Mouse (Mus musculus) heart, embryonic 11.5 days (tissue): ENCODE measurements at regions not wholly inside any gene's neighbourhood (a gene's known extent, or its start where the extent isn't known, plus 50 kb on each side); places are given as distances from the start of the nearest gene placed in this dataset.

Experiments
- ATAC-seq: fragments of 200-750 bp; cut with Nextera tagmentation; replicated peaks from 2 replicates; pipeline ENCODE4 v1.8.0; 2017; ENCODE audit warnings: moderate library complexity; ENCODE audit not compliant: insufficient number of reproducible peaks, low FRiP score, low TSS enrichment
- H3K27ac ChIP-seq: fragments of 300-500 bp; sonication (generic); 2 replicates; pipeline ENCODE4 v1.5.1; 2014; ENCODE audit warnings: mild to moderate bottlenecking, low read depth, low read length
- H3K27me3 ChIP-seq: fragments of 300-500 bp; sonication (generic); 2 replicates; pipeline ENCODE4 v1.6.1; 2014; ENCODE audit warnings: mild to moderate bottlenecking, low read length, mixed read lengths; ENCODE audit not compliant: control insufficient read depth, insufficient read depth
- H3K36me3 ChIP-seq: fragments of 300-500 bp; sonication (generic); 2 replicates; pipeline ENCODE4 v1.6.1; 2014; ENCODE audit warnings: mild to moderate bottlenecking, low read length, moderate library complexity, mixed read lengths; ENCODE audit not compliant: control insufficient read depth, insufficient read depth
- H3K4me1 ChIP-seq: fragments of 300-500 bp; sonication (generic); 2 replicates; pipeline ENCODE4 v1.6.1; 2014; ENCODE audit warnings: low read length; ENCODE audit not compliant: control insufficient read depth, insufficient read depth
- H3K4me2 ChIP-seq: fragments of 300-500 bp; sonication (generic); 2 replicates; pipeline ENCODE4 v1.6.1; 2014; ENCODE audit warnings: mild to moderate bottlenecking, moderate library complexity
- H3K4me3 ChIP-seq: fragments of 300-500 bp; sonication (generic); 2 replicates; pipeline ENCODE4 v1.5.1; 2014; ENCODE audit warnings: low read depth, low read length
- H3K9ac ChIP-seq: fragments of 300-500 bp; sonication (generic); 2 replicates; pipeline ENCODE4 v1.6.1; 2014; ENCODE audit warnings: mild to moderate bottlenecking, low read depth, low read length, moderate library complexity
- H3K9me3 ChIP-seq: fragments of 300-500 bp; sonication (generic); replicated peaks from 2 replicates; pipeline ENCODE4 v1.6.1; 2016; ENCODE audit warnings: low read length; ENCODE audit not compliant: control insufficient read depth
- WGBS: fragments of 180-500 bp; shearing (Covaris S2); extraction: QIAGEN DNeasy Blood & Tissue Kit; methylation state at CpG from one replicate; pipeline ENCODE4 v1.1.7; 2014; ENCODE audit not compliant: insufficient replicate concordance; 5-methylcytosine and 5-hydroxymethylcytosine counted together

DNA sequence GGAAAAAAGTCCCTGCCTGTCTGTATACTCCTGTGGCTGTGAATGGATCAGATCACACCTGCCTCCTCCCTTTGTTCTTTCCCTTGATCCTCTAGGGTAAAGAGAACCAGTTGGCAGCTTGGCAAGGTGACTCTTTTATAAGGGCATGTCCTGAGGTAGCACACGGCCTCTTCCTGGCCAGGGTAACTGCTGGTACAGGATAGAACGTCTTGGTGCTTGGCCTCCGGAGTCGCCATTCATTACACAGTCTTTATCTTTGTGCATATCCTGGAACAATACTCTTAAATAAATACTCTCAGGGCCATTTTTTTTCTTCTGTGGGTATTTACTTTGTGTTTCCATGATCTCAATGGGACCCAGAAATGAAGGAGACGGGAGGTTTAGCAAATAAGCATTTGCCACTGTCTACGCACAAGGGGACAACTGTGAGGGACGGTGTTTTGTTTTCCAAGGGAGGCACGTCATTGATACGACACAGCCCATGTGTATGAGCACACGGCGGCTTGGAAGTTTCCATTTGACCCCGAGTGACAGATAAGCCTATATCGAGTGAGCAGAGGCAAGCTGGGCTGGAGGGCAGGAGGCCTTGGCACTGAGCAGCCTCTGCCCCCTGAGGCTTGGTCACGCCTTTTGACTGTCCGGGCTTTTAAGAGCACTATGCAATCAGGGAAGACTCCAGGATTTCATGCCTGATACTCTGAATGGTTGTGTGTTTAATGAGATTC lies 151.1 kb downstream of the Irs2 start:
- Histone ChIP-seq H3K9me3 (no peaks in the 10 kb centered on the region), H3K9ac (no peak overlapping the region), H3K36me3 (no peaks in the 10 kb centered on the region), H3K4me3 (no peak overlapping the region), H3K4me1 (peaks cover 13% of the 10 kb centered on the region; the same call in 1 of the 2 replicates), H3K27ac (no peak overlapping the region), H3K27me3 (no peaks in the 10 kb centered on the region; the same call in 1 of the 2 replicates), H3K4me2 (no peak overlapping the region)
- 44% methylated on average over 15 of the region's 15 CpGs for WGBS
- ATAC-seq: peak; percentile 75

GRCm38 (mm10) chr8:10855696-10856095 lies 152.6 kb downstream of the Irs2 start:
- Histone ChIP-seq H3K9ac (no peak overlapping the region), H3K4me1 (peaks cover 13% of the 10 kb centered on the region; the same call in 1 of the 2 replicates), H3K27ac (no peak overlapping the region), H3K4me2 (no peak overlapping the region), H3K4me3 (no peak overlapping the region), H3K27me3 (no peaks in the 10 kb centered on the region), H3K9me3 (no peaks in the 10 kb centered on the region), H3K36me3 (no peaks in the 10 kb centered on the region)
- no peak for ATAC-seq
- WGBS: 67% methylated on average over 3 of the region's 3 CpGs

DNA sequence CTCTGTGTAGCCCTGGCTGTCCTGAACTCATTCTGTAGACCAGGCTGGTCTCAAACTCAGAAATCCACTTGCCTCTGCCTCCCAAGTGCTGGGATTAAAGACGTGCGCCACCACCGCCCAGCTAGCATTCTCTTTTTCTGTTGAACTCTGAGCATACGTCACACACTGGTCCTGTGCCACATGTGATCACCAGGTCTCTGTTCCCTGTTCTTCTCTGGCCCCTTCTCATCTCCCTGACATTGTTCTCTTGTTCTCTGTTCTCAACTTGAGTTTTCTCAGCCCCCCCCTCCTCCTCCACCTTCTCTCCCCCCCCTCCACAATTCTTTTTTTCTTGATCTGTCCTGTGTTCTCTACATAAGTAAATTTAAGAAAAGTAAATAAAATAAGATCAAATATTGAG lies 153.1 kb downstream of the Irs2 start:
- WGBS: 84% methylated on average over 4 of the region's 4 CpGs
- no peaks in the 10 kb centered on the region for H3K27me3 ChIP-seq
- ATAC-seq: no peak
- no peak overlapping the region for H3K4me3 ChIP-seq
- H3K27ac ChIP-seq: no peak overlapping the region
- peaks cover 13% of the 10 kb centered on the region; the same call in 1 of the 2 replicates for H3K4me1 ChIP-seq
- no peak overlapping the region for H3K4me2 ChIP-seq
- no peaks in the 10 kb centered on the region for H3K36me3 ChIP-seq
- no peaks in the 10 kb centered on the region for H3K9me3 ChIP-seq
- H3K9ac ChIP-seq: no peak overlapping the region

DNA sequence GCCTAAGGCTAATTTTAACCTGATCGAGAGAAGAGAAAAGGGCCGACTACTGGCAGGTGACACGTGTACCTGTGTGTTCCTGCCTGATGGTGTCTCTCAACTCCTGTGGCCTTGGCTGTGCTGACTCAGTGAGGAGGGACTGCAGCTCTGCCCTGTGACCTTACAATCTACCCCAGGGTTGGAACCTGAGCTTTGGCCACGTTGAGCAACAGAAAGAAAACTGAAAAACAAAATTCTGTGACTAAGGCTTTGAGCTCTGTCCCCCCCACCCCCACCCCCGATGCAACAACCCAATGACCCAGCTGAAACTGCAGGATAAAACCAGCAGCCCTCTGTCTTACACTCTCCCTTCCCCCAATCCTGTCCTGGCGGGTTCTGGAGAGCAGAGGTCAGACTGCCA lies 153.7 kb downstream of the Irs2 start:
- Histone ChIP-seq H3K4me2 (no peak overlapping the region), H3K27me3 (no peaks in the 10 kb centered on the region), H3K9ac (no peak overlapping the region), H3K36me3 (no peaks in the 10 kb centered on the region), H3K27ac (no peak overlapping the region), H3K9me3 (no peaks in the 10 kb centered on the region), H3K4me1 (peaks cover 13% of the 10 kb centered on the region; the same call in 1 of the 2 replicates), H3K4me3 (no peak overlapping the region)
- no peak for ATAC-seq
- WGBS: 39% methylated on average over 6 of the region's 6 CpGs

DNA sequence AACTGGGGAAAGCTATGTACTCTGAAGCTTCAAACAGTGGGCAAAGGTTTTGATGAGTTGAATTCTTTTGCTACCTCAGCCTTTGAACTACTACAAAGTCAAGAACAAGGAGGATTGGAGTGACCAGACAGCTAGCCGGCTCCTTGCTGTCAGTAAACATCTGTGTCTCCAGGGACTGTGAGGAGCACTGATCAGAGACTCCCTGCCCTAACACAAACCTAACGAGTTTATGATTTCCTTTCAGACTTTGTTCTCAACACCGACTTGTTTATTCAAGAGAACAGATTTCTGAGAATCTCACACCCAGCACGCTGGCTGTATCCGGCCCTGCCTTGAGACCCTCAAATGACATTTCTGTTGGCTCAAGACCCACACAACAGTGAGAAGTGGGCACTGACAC lies 154.4 kb downstream of the Irs2 start:
- H3K27ac ChIP-seq: no peak overlapping the region
- ATAC-seq: no peak
- 64% methylated on average over 5 of the region's 5 CpGs for WGBS

GRCm38 (mm10) chr8:10849916-10850315 lies 158.3 kb downstream of the Irs2 start:
- no peak for ATAC-seq
- no peaks in the 10 kb centered on the region for H3K27me3 ChIP-seq
- WGBS: 79% methylated on average over 7 of the region's 7 CpGs

More for the DNA sequence above, 154.4 kb downstream of the Irs2 start:
- Histone ChIP-seq H3K36me3 (no peaks in the 10 kb centered on the region), H3K9me3 (no peaks in the 10 kb centered on the region), H3K9ac (no peak overlapping the region), H3K4me2 (no peak overlapping the region), H3K27me3 (no peaks in the 10 kb centered on the region), H3K4me3 (no peak overlapping the region), H3K4me1 (peaks cover 13% of the 10 kb centered on the region; the same call in 1 of the 2 replicates)

GRCm38 (mm10) chr8:10845607-10846006 lies 162.7 kb downstream of the Irs2 start:
- H3K4me1 ChIP-seq: peaks cover 13% of the 10 kb centered on the region
- no peak for ATAC-seq
- H3K36me3 ChIP-seq: no peaks in the 10 kb centered on the region
- no peak overlapping the region for H3K9ac ChIP-seq
- WGBS: 5% methylated on average over 6 of the region's 6 CpGs
- no peak overlapping the region for H3K4me3 ChIP-seq
- no peak overlapping the region for H3K4me2 ChIP-seq
- H3K27me3 ChIP-seq: no peaks in the 10 kb centered on the region
- no peak overlapping the region for H3K27ac ChIP-seq
- H3K9me3 ChIP-seq: no peaks in the 10 kb centered on the region

More at GRCm38 (mm10) chr8:10849916-10850315, 158.3 kb downstream of the Irs2 start:
- H3K9me3 ChIP-seq: no peaks in the 10 kb centered on the region
- peaks cover 14% of the 10 kb centered on the region; the same call in 1 of the 2 replicates for H3K4me1 ChIP-seq
- no peak overlapping the region for H3K4me3 ChIP-seq
- no peak overlapping the region for H3K4me2 ChIP-seq
- H3K27ac ChIP-seq: no peak overlapping the region
- no peaks in the 10 kb centered on the region for H3K36me3 ChIP-seq
- no peak overlapping the region for H3K9ac ChIP-seq

- WGBS: 90% methylated on average over 12 of the region's 12 CpGs
- H3K4me3 ChIP-seq: no peak overlapping the region
- H3K9me3 ChIP-seq: no peaks in the 10 kb centered on the region
Observed at GRCm38 (mm10) chr8:10840853-10841531, 167.3 kb downstream of the Irs2 start.

More at GRCm38 (mm10) chr8:10840853-10841531, 167.3 kb downstream of the Irs2 start:
- Histone ChIP-seq H3K4me1 (peaks cover 13% of the 10 kb centered on the region), H3K36me3 (no peaks in the 10 kb centered on the region), H3K27ac (no peak overlapping the region), H3K9ac (no peak overlapping the region), H3K4me2 (no peak overlapping the region), H3K27me3 (no peaks in the 10 kb centered on the region)
- no peak for ATAC-seq
